Mouse (Mus musculus) adrenal gland, adult 2 months (tissue): ENCODE measurements at regions not wholly inside any gene's neighbourhood (a gene's known extent, or its start where the extent isn't known, plus 50 kb on each side); places are given as distances from the start of the nearest gene placed in this dataset.

ENCODE experiments used
- DNase-seq: peaks from one replicate; pipeline ENCODE4 v3.0.0; 2021

DNA sequence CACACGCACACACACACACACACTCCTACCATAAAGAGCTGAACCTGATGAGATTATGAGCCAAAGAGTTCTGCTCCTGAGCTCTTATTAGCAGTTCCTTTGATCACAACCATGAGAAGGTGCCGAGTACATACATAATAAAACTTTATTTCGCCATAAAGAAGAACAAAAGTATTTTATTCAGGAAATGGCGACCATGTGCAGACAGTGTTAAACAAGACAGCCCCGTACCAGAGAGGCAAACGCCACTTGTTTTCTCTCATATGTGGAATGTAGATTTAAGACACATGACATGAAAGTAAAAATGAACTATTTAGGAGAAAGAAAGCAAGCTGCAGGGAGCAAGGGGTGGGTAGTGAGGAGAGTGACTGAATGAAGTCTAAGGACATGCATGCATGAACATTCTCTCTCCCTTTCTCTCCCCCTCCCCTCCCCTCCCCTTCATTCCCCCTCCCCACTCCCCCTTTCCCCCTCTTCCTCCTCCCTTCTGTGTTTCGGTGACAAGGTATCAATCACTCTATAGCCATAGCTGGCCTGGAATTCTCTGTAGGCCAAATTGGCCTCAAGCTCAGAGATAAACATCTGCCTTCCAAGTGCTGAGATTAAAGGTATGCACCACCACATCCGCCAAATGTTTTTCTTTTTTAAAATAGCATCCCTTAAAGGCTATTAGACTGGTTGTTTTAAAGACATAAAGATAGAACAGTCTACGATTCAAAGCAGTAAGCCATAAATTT, 266.0 kb upstream of the Map3k7 start:
- no peak for DNase-seq

DNA sequence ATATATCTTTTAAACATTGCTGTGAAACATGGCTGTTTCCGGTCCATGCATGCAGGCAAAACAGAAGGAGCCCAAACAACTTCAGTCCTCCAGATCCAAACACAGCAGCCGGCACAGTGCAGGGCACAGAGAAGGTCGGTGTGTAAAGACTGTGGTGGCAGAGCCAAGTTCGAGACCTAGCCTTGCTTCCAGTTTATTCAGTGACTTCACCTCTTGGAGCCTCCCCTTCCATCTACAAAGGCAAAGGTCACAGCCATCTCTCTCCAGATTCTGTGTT, 265.5 kb upstream of the Map3k7 start:
- DNase-seq: no peak

DNA sequence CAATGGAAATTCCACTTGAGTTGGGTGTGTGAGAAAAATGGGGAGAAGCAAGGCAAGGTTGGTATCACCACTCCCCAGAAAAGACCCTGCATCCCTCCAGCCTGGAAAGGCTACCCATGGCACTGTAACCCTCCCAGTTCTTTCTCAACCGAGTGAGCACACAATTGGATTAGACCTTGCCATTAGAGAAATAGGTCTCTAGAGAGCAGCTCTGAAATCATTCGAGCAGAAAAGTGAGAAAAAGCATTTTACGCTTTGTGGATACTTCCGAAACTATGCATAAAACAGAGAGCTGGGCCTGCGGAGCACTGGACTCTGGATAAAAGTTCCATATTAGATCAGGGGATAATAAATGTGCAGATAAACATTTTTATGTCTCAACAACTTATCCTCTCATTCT, 264.6 kb upstream of the Map3k7 start:
- no peak for DNase-seq

DNA sequence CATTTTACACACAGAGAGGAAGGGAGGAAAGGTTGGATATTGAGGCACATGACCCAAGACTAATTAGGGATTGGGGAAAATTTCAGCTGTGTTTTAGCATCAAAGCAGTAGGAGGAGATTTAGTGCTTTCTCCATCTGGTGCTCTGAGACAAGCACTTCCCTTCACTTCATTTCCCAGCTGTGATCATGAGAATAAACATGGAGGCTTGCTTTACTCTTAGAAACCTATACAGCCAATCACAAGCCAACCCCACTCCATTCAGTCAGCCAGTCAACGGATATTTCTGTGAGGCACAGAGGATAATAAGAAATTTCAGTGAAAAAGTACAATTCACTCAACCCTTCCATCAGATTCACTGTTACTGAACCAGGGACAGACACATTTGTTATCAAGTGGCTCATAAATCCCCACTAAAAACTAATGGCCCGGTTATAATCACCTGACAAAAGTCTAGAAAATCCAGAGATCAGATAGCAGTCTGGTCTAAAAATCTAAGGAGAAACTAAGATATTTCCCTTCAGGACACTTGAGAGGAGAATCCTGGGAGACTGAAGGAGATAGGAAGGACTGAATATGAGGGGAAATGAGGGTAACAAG, 249.7 kb upstream of the Map3k7 start:
- no peak for DNase-seq

DNA sequence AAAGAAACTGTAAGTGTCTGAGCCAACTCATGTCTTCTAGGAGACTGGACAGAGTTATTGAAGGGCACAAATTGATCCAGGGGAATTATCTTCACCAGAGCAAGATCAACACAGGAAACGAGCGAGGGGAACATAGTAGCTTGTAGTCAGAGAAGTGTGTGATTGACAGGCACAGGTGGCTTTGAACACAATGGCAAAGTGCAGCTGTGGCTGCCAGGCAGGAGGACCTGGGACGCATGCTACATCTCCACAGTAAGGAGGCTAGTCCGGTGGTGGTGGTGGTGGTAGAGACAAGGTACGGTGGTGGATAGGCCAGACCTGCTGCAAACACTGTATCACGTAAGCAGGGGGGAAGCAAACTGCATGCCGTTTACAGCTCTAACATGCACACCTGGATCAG, 240.4 kb upstream of the Map3k7 start:
- DNase-seq: no peak

DNA sequence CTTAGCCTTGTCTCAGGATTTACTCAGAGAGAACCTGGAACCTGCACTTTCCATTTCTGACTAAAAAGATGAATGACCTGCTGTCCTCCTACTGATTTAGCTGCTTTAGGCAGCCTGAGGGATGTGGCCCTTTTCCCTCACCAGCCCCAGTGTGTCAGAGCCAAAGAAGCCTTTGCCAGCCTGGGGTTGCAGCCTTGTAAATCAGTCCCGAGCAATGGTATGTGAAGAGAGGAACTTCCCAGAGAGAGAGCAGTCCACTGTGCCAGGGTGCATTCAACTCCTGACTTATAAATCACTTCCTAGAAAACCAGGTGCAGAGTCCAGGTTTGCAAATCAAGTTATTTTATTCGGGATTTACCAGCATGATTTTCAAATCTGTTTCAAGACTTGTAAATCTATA, 239.5 kb upstream of the Map3k7 start:
- DNase-seq: no peak

DNA sequence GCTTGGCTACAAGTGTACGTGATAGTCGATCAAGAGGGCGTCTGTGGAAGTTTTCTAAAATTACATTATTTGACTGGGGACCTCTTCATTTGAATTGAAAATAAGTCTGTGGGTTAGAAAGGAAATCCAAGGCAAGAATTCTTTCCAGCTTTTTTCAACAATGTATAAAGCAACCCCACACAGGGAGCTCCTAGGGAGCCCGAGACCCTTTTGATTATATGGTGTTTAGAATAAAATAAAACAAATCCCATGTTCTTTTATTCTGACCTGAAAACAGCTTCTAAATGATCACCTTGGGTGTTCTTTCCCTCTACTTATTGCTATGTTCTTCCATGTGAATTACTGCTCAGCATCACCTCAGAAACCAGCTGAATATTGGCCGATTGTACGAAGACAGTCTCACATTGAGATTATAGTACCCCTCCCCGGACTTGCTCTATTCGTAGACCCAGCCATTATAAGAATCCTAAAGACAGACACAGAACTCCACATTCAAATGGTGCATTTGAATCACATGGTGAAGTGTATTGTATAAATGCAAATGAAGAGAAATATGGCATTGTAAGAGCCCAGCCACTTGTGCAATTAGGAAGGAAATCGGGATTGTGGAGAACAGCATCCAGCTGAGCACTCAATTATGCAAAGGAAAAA, 236.3 kb upstream of the Map3k7 start:
- no peak for DNase-seq

DNA sequence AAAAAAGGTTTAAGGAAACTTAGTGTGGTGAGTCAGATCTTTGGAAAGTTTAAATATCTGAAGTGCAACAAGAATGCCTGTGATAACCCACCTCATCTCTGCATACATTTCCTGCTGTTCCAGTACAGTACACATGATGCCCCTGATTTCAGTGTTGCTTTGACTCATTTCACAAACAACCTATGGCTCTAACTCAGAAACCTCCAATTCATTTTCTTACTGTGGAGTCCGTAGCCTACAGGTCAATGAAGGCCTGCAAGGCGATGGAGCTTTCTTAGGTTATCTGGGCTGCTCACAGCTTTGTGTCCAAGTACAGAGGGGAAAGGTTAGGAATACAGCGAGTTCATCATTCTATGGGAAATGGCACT, 235.8 kb upstream of the Map3k7 start:
- DNase-seq: no peak

DNA sequence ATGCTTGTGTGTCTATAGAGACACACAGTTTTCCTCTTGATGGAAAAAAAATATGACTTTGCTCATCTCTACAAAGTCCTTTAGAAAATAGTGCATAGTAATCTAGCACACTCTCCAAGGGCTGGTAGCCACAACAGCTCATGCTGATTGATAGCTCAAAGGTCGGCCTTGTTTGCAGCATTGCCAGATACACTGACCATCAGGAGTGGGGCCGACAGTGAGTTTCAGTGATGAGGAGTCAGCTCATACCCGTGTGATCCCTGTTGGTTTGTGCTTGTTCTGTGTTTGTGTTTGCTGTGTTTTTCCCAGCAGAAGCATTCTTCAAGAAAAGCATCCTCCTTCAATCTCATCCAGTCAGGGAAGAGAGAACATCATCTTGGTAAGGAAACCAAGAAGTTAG, 220.1 kb upstream of the Map3k7 start:
- DNase-seq: no peak

DNA sequence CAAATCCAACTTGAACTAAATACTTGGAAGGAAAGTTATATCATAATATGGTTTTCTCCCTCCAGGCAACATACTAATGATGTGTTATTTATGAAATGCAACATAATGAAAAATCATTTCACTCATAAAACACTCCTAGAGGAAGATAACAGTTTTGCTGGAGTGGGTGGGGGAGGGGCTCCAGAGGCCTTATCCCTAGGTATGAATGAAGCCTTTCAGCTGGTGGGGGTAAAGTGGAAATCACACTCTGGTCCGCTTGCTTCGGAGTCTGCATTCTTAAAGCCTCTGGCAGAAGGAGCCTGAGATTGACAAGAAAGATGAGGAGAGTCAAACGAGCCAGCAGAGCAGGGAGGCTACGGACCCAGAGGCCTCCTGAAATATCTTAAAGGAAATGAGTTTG, 219.5 kb upstream of the Map3k7 start:
- DNase-seq: no peak

DNA sequence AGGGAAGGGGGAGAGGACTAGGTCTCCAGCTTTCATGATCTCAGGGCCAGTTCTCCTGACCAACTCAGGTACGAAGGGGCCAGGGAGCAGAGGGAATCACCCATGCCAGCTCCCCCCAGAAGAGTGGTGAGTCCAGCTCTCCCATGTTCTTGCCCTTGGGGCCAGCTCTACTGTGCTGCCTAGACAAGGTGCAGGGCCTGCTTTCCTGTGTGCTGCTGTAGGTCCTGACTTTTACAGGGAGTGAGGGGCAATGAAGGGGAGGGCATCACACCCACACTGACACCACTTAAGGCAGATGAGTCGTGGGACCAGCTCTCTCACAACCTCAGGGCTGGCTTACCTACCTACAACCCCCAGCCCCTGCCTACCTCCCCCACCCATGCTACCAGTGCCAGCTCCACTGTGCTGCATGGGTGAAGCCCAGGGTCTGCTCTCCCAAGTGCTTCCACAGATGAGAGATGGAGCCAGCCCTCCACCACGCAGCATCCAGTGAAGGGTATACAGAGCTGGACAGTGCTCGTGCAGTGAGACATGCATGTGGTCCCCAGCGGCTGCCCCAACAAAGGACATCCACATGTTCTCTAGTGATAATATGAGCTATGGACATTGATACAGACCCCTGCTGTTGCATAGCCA, 210.1 kb upstream of the Map3k7 start:
- DNase-seq: no peak

DNA sequence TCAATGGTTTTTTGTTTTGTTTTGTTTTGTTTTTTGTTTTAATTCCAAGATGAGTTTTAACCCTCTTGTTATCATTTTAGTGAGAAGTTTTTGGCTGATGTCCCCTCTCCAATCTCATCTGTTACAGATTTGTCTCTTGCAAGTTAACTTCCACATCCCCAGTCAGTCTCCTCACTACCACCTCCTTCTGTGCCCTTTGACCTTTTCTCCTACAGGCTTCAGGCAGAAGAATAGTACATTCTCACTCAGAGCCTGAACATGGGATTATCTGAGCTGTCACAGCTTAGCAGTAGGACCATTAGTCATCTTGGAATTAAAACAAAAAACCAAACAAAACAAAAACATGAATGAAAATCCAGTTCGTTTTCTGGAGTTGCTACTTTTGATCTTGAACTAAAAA, 206.8 kb upstream of the Map3k7 start:
- DNase-seq: no peak

DNA sequence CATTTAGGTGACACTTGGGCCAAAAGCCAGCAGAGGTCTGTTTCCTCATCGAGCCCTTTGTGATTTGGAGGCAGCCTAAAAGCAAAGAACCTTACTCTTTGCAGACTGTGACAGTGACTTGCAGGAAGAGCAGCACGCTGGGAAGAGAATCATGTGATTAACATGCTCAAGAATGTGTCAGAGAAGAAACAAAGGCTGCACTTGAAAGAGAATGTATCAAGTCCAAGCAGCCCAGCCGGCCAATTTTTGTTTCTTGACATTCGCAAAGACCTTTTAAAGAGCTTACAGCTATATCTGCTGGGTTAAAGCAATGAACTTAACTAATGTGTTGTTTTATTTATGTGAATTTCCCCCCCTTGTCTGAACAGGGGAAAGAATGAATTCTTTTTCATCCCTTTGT, 203.8 kb upstream of the Map3k7 start:
- DNase-seq: no peak

DNA sequence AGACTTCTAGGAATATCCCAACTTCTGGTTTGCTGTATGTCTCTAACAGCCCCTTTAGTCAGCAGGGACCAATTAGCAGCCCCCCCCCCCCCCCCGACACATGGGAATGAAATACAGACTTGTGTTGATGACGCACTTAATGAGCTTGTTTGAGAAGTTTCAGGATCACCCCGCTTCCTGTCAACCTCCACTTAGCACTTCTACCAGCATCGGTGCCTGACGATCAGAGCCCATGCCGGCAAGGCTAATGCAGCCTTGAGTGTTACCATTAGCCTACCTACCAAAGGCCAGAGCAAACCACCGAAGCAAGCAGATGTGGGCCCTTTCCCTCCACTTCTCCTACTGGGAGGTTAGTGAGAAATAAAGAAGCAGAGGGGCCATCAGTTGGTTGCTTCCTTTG, 201.7 kb upstream of the Map3k7 start:
- DNase-seq: no peak

DNA sequence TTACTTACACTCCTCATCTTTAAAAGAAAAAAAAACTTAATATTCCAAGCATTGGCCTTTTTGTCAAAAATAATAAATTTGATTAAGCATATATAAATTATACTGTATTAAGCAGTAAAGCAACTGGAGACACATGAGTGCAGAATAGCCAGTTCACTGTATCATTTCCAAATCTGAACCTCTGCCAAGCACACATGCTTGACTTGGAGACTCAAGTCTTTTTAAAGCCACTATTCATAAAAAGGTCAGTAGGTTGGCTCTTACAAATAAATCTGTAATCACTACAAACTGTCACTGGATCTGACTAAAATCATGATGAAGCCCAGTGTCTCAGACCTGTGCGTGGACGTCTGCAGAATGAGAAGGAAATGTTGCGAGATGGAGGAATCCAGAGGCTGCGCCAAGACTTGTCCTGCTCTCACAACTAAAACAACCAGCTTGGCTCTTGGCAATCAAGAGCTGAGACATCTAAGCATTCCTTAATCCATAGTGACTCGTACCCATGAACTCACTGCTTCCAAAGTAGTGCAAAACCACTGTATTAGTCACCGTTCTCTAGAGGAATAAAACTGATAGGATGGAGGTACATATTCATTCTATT, 195.8 kb upstream of the Map3k7 start:
- DNase-seq: no peak

DNA sequence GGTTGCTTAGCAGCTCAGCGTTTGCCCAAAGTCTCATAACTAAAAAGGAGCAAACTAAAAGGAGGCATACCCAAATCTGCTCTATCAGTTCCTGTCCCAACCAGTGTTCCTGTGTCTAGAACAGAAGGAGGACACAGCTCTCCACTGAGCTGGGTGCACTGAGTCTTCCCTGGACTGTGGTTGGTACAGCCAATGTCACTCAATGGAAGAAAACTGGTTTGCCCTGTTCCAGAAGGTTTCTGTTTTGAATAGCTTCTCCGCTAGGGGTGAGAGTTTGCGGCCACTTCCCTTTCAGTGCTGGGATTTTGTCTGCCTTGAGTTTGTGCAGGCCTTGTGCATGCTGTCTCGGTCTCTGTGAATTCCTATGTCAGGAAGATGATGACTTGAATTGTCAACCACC, 194.6 kb upstream of the Map3k7 start:
- DNase-seq: no peak

DNA sequence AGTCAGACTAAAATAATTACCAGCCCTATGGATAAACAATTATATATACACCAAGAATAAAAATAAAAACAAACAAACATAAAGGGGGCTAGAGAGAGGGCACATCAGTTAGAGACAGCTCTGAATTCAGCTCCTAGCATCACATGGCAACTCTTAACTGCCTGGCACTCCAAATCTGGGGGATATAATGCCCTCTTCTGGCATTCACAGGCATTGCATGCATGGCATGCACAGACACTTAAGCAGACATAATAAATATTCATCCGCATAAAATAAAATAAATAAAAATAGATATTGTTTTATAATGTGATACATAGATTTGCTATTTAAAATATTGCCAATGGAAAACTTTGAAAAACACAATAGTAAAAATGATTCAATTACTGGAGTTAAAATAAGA, 177.6 kb upstream of the Map3k7 start:
- DNase-seq: no peak

DNA sequence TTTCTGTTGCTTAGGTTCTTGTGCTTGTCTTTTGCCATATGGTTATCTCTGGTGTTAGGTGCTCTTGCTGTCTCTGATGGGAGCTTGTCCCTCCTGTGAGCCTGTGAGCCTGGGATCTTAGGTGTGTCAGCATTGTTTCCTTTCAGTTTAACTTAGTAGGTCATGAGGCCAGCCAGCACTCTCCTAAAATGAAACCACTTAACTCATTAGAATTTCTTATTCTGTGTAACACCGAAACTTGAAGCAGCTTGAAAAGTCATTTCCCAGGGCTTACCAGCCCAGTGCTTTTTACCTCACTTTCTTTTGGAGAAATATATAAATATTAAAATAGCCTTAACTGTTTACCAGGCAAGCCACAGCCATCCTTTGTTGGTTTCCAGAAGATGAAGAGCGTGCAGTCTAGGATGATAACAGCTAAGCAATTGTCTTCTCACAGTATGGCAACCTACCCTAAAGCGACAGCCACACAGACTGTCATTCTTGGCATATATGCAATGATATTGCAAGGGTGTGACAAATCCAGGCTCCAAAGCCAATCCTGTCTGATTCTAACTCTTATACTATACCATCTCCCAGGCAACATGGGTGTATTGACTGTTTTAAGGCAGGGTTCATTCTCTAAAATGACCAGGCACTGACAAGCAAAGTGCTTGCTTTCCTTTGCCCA, 146.2 kb upstream of the Map3k7 start:
- no peak for DNase-seq

DNA sequence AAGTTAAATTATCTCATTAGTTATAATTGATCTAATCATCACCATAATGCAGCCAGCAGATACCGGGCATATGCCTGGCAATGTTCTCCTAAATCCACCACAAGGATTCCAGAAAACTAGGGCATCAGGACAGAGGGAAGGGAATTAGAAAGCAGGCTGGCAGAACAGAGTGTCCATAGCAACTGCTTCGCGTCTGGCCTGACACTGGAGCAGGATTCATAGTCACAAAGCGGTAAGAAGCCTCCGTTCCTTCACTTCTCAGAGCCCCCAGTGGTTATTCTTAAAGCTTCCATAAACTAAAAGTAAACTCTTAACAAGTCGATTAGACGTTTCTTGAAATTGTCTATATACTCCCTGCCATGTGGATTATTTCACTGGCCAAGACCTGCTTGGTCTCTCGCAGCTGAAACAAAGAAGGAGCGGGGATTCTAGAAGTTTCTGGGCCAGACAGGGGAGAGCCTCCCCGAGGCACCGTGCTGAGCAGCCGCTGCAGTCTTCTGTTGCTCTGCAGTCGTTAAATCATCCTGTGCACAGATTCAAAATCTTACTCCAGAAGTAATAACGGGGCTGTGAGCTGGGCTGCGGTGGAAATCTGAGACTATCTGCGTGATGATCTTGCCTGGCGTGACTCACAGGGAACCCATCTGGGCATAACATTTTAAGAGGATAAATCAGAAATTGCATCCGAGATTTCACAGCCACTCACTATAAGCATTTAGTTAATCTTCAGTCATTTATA, 144.2 kb upstream of the Map3k7 start:
- DNase-seq: no peak

DNA sequence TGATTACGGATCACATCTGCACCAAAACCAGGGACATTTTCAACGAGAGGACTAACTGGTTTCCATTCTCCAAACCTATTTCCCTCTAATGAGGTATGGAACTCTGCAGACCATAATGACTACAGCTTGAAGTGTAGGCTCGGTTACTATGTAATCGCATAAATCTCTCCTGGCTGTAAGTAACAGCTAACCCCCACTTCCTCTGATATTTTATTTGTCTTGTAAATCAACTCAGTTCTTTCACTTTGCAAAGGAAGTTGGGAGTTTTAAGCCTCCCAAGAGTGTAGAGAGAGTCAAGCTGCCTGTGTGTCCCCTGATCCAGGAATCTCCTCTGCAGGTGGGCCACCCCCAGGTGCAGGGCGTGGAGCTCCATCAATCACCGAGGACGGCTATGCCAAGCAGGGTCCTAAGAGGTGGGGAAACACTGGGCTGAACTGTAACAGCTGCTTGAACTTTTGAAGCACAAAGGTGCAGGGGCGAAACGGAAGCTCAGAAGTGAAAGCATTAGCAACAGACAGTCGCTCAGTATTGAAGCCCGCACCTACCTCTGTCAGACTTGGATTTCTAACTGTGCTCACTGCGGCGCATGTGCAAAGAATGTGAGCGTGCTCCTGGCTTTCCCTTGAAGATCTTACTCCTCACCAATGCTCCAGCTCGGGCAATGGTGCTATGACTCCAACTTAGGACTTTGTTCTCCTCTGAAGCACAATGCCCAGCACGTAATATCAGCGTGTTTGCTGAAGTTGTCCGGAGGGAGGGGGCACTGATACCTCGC, 140.1 kb upstream of the Map3k7 start:
- no peak for DNase-seq
